Mouse (Mus musculus) macrophage (primary cell): Measurements from ENCODE around the gene Spic. TPM values are rescaled to one million over a fixed set of nuclear protein-coding genes. Genes with fewer than 3 reads are reported as not detected.
"Not testable (repeated sequence)": the region's sequence is repeated elsewhere in the genome, so short reads cannot be mapped to it uniquely, and the experiment has no call there.

ENCODE experiments used
- H3K27ac ChIP-seq: fragments of 350-480 bp; formaldehyde crosslinking; 2 replicates; pipeline ENCODE4 v1.9.0; 2021
- H3K36me3 ChIP-seq: fragments of 350-480 bp; formaldehyde crosslinking; 2 replicates; pipeline ENCODE4 v1.9.0; 2021; ENCODE audit errors: inconsistent target
- H3K4me3 ChIP-seq: fragments of 350-480 bp; formaldehyde crosslinking; 2 replicates; pipeline ENCODE4 v1.9.0; 2021; ENCODE audit errors: inconsistent target
- H3K79me2 ChIP-seq: fragments of 350-480 bp; formaldehyde crosslinking; 2 replicates; pipeline ENCODE4 v1.9.0; 2021; ENCODE audit errors: inconsistent target
- WGBS: methylation state at CpG from one replicate; pipeline ENCODE4 v1.1.7; 2026; ENCODE audit warnings: inconsistent platforms; ENCODE audit not compliant: missing documents; 5-methylcytosine and 5-hydroxymethylcytosine counted together
- polyA plus RNA-seq: library from polyadenylated mRNA; stranded (reverse); fragments of 250-400 nt; gene quantifications from 3 replicates; pipeline ENCODE4 v1.2.4, GENCODE M21; 2018; ENCODE audit warnings: inconsistent platforms

Gene Spic
- polyA plus RNA-seq, 1 experiment from 2014 or later = 31.2 TPM

GRCm38 (mm10) chr10:88708671-88709523 lies 24.1 kb upstream of the Spic start:
- no peaks in the 10 kb centered on the region for H3K79me2 ChIP-seq
- 39% methylated on average over 9 of the region's 10 CpGs for WGBS
- H3K36me3 ChIP-seq = no peaks in the 10 kb centered on the region
- H3K4me3 ChIP-seq = no peak overlapping the region
- H3K27ac ChIP-seq = 0 out of 2 replicates have a peak overlapping the region, but pooled peaks have one; percentile 1

- H3K27ac ChIP-seq = no peak overlapping the region
- 90% methylated on average over 6 of the region's 6 CpGs for WGBS
- H3K4me3 ChIP-seq = no peak overlapping the region
- H3K36me3 ChIP-seq = no peaks in the 10 kb centered on the region
- no peaks in the 10 kb centered on the region for H3K79me2 ChIP-seq
Measured at GRCm38 (mm10) chr10:88700938-88701337, 16.1 kb upstream of the Spic start.

- no peak overlapping the region for H3K27ac ChIP-seq
Measured at GRCm38 (mm10) chr10:88682904-88683563, 1.8 kb downstream of the Spic start.

GRCm38 (mm10) chr10:88672825-88673224 lies 12.0 kb downstream of the Spic start:
- Histone ChIP-seq H3K4me3 (no peak overlapping the region), H3K27ac (no peak overlapping the region), H3K79me2 (no peaks in the 10 kb centered on the region), H3K36me3 (no peaks in the 10 kb centered on the region)
- WGBS = 88% methylated on average over 7 of the region's 7 CpGs

More at GRCm38 (mm10) chr10:88682904-88683563, 1.8 kb downstream of the Spic start:
- Histone ChIP-seq H3K79me2 (no peaks in the 10 kb centered on the region), H3K4me3 (no peak overlapping the region), H3K36me3 (no peaks in the 10 kb centered on the region)
- WGBS = 15% methylated on average over 4 of the region's 4 CpGs

GRCm38 (mm10) chr10:88672123-88672522 lies 12.7 kb downstream of the Spic start:
- 96% methylated on average over 5 of the region's 6 CpGs for WGBS
- H3K4me3 ChIP-seq = no peak overlapping the region
- H3K27ac ChIP-seq = no peak overlapping the region
- H3K36me3 ChIP-seq = no peaks in the 10 kb centered on the region
- H3K79me2 ChIP-seq = no peaks in the 10 kb centered on the region

GRCm38 (mm10) chr10:88669719-88670118 lies 15.1 kb downstream of the Spic start:
- Histone ChIP-seq H3K79me2 (no peaks in the 10 kb centered on the region), H3K36me3 (no peaks in the 10 kb centered on the region), H3K27ac (no peak overlapping the region), H3K4me3 (no peak overlapping the region)
- WGBS = 13% methylated on average over 1 of the region's 1 CpGs

- H3K36me3 ChIP-seq, H3K27ac ChIP-seq, H3K79me2 ChIP-seq, H3K4me3 ChIP-seq: not testable (repeated sequence)
Measured at GRCm38 (mm10) chr10:88663856-88664255, 21.0 kb downstream of the Spic start.

- WGBS = 93% methylated on average over 4 of the region's 4 CpGs
- no peaks in the 10 kb centered on the region for H3K36me3 ChIP-seq
Measured at GRCm38 (mm10) chr10:88658918-88659317, 25.9 kb downstream of the Spic start.

GRCm38 (mm10) chr10:88645448-88645847 lies 39.4 kb downstream of the Spic start:
- H3K79me2 ChIP-seq = no peaks in the 10 kb centered on the region
- 21% methylated on average over 5 of the region's 5 CpGs for WGBS
- no peak overlapping the region for H3K4me3 ChIP-seq
- H3K27ac ChIP-seq = no peak overlapping the region
- no peaks in the 10 kb centered on the region for H3K36me3 ChIP-seq

More at GRCm38 (mm10) chr10:88658918-88659317, 25.9 kb downstream of the Spic start:
- Histone ChIP-seq H3K79me2 (no peaks in the 10 kb centered on the region), H3K27ac (no peak overlapping the region), H3K4me3 (no peak overlapping the region)

GRCm38 (mm10) chr10:88631330-88631953 lies 53.4 kb downstream of the Spic start:
- Histone ChIP-seq H3K79me2 (no peaks in the 10 kb centered on the region), H3K27ac (no peak overlapping the region), H3K36me3 (no peaks in the 10 kb centered on the region), H3K4me3 (no peak overlapping the region)
- 42% methylated on average over 10 of the region's 10 CpGs for WGBS

- Histone ChIP-seq H3K79me2 (no peaks in the 10 kb centered on the region), H3K27ac (no peak overlapping the region), H3K4me3 (no peak overlapping the region), H3K36me3 (no peaks in the 10 kb centered on the region)
- WGBS = 60% methylated on average over 2 of the region's 2 CpGs
Measured at GRCm38 (mm10) chr10:88630663-88631329, 54.0 kb downstream of the Spic start.

- no peak overlapping the region for H3K4me3 ChIP-seq
- WGBS = 93% methylated on average over 4 of the region's 4 CpGs
- H3K36me3 ChIP-seq = no peaks in the 10 kb centered on the region
- H3K79me2 ChIP-seq = no peaks in the 10 kb centered on the region
- H3K27ac ChIP-seq = no peak overlapping the region
Measured at GRCm38 (mm10) chr10:88627052-88627451, 57.8 kb downstream of the Spic start.

GRCm38 (mm10) chr10:88626176-88626575 lies 58.6 kb downstream of the Spic start:
- H3K27ac ChIP-seq = no peak overlapping the region
- 91% methylated on average over 3 of the region's 3 CpGs for WGBS
- H3K79me2 ChIP-seq = no peaks in the 10 kb centered on the region

More at GRCm38 (mm10) chr10:88626176-88626575, 58.6 kb downstream of the Spic start:
- Histone ChIP-seq H3K36me3 (no peaks in the 10 kb centered on the region), H3K4me3 (no peak overlapping the region)
